Mouse (Mus musculus): ENCODE measurements at regions not wholly inside any gene's neighbourhood (a gene's known extent, or its start where the extent isn't known, plus 50 kb on each side); places are given as distances from the start of the nearest gene placed in this dataset.

DNA sequence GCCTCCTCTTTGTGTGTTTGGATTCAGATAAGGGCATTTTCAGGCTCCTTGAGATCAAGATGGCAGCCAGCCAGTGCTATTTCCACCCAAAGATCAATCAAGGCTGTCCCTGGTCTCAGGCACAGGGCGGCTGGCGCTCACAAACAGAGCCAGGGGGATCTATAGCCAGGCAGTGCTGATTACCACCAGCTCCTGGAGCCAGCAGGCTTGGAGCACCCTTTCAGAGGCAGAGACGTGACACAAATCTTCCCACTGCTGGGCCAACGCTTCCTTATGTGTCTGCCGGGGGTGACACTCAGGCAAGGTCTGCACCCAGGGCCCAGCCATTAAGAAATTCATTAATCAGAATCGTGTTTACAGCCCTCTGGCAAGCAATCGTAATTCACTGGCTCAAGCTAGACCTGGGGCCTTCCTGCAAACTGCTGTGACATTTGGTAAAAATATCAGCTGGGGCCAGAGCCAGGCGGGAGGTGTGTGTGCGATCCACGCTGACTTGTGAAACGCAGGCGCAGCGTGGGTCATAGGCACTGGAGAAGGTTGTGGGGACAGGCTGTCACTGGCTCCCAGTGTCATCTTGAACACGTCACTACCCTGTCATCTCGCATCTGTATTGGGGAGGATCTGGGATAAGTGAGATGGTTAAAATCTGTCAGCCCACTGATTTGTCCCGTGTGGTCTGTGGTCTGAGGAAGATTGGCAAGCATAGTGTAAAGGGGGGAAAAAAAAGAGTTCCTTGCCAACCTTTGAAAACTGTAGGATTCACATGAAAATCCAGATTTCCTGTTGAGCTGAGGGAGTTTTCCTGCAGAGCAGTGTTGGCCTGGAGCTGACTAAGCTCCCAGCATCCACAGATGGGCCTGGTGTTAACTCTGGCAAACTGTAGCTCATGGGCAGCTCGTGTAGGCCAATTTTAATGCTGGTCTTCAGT is 56.5 kb upstream of the Tle3 start:
- Histone ChIP-seq H3K9me3 (replicated peaks) (no peaks in the 10 kb centered on the region), H3K27me3 (ENCODE audit: insufficient read depth, low read length) (peaks cover 13% of the 10 kb centered on the region; the same call in 1 of the 2 replicates), H3K36me3 (replicated peaks) (no peaks in the 10 kb centered on the region), H3K4me1 (ENCODE audit: insufficient read depth, low read depth, low read length) (no peaks in the 10 kb centered on the region), H3K4me3 (ENCODE audit: low read depth, low read length) (no peak overlapping the region)
- ATAC-seq (ENCODE audit: extremely low read depth, insufficient number of reproducible peaks, low FRiP score, poor library complexity, severe bottlenecking), result no peak
- DNase-seq (ENCODE audit: low spot score), result no peak
- no peak for TF ChIP-seq CTCF (IDR thresholded peaks at IDR 0.05; ENCODE audit: low read depth, low read length)
- TF ChIP-seq GATA1 (IDR thresholded peaks at IDR 0.05; ENCODE audit: borderline replicate concordance, low read length), result no peak
- no peak for TF ChIP-seq TAL1 (conservative IDR thresholded peaks at IDR 0.05; ENCODE audit: low read depth, low read length)
- no peak for TF ChIP-seq GATA2 (IDR thresholded peaks at IDR 0.05; ENCODE audit: borderline replicate concordance, low read depth, low read length)
- no peak for TF ChIP-seq POLR2AphosphoS5 (IDR thresholded peaks at IDR 0.05; ENCODE audit: insufficient replicate concordance, low read depth, low read length)

- DNase-seq (ENCODE audit: low spot score) (no peak), ATAC-seq (ENCODE audit: extremely low read depth, insufficient number of reproducible peaks, low FRiP score, poor library complexity, severe bottlenecking) (no peak)
- Histone ChIP-seq H3K27me3 (ENCODE audit: insufficient read depth, low read length) (peaks cover 12% of the 10 kb centered on the region), H3K4me3 (ENCODE audit: low read depth, low read length) (no peak overlapping the region), H3K36me3 (replicated peaks) (no peaks in the 10 kb centered on the region), H3K4me1 (ENCODE audit: insufficient read depth, low read depth, low read length) (no peaks in the 10 kb centered on the region), H3K9me3 (replicated peaks) (no peaks in the 10 kb centered on the region)
- TF ChIP-seq POLR2AphosphoS5 (IDR thresholded peaks at IDR 0.05; ENCODE audit: insufficient replicate concordance, low read depth, low read length) (no peak), GATA2 (IDR thresholded peaks at IDR 0.05; ENCODE audit: borderline replicate concordance, low read depth, low read length) (no peak), TAL1 (conservative IDR thresholded peaks at IDR 0.05; ENCODE audit: low read depth, low read length) (no peak), GATA1 (IDR thresholded peaks at IDR 0.05; ENCODE audit: borderline replicate concordance, low read length) (no peak), CTCF (IDR thresholded peaks at IDR 0.05; ENCODE audit: low read depth, low read length) (no peak)
Observed at GRCm38 (mm10) chr9:61316442-61316841, 55.7 kb upstream of the Tle3 start.

GRCm38 (mm10) chr9:61319721-61320120 is 52.4 kb upstream of the Tle3 start:
- no peak overlapping the region for H3K4me3 ChIP-seq (ENCODE audit: low read depth, low read length)
- no peak for DNase-seq (ENCODE audit: low spot score)
- H3K4me1 ChIP-seq (ENCODE audit: insufficient read depth, low read depth, low read length), result no peaks in the 10 kb centered on the region
- no peaks in the 10 kb centered on the region for H3K36me3 ChIP-seq (replicated peaks)
- no peak for ATAC-seq (ENCODE audit: extremely low read depth, insufficient number of reproducible peaks, low FRiP score, poor library complexity, severe bottlenecking)
- TF ChIP-seq CTCF (IDR thresholded peaks at IDR 0.05; ENCODE audit: low read depth, low read length) (no peak), TAL1 (conservative IDR thresholded peaks at IDR 0.05; ENCODE audit: low read depth, low read length) (no peak), GATA2 (IDR thresholded peaks at IDR 0.05; ENCODE audit: borderline replicate concordance, low read depth, low read length) (no peak)
- H3K27me3 ChIP-seq (ENCODE audit: insufficient read depth, low read length), result peaks cover 10% of the 10 kb centered on the region
- H3K9me3 ChIP-seq (replicated peaks), result no peaks in the 10 kb centered on the region

GRCm38 (mm10) chr9:61321314-61321713 is 50.9 kb upstream of the Tle3 start:
- DNase-seq (ENCODE audit: low spot score) (no peak), ATAC-seq (ENCODE audit: extremely low read depth, insufficient number of reproducible peaks, low FRiP score, poor library complexity, severe bottlenecking) (no peak)
- Histone ChIP-seq H3K4me1 (ENCODE audit: insufficient read depth, low read depth, low read length) (no peaks in the 10 kb centered on the region), H3K9me3 (replicated peaks) (no peaks in the 10 kb centered on the region), H3K4me3 (ENCODE audit: low read depth, low read length) (no peak overlapping the region), H3K27me3 (ENCODE audit: insufficient read depth, low read length) (peaks cover 15% of the 10 kb centered on the region), H3K36me3 (replicated peaks) (no peaks in the 10 kb centered on the region)
- TF ChIP-seq CTCF (IDR thresholded peaks at IDR 0.05; ENCODE audit: low read depth, low read length), result no peak
- no peak for TF ChIP-seq POLR2AphosphoS5 (IDR thresholded peaks at IDR 0.05; ENCODE audit: insufficient replicate concordance, low read depth, low read length)
- TF ChIP-seq GATA2 (IDR thresholded peaks at IDR 0.05; ENCODE audit: borderline replicate concordance, low read depth, low read length), result no peak
- no peak for TF ChIP-seq GATA1 (IDR thresholded peaks at IDR 0.05; ENCODE audit: borderline replicate concordance, low read length)
- no peak for TF ChIP-seq TAL1 (conservative IDR thresholded peaks at IDR 0.05; ENCODE audit: low read depth, low read length)

DNA sequence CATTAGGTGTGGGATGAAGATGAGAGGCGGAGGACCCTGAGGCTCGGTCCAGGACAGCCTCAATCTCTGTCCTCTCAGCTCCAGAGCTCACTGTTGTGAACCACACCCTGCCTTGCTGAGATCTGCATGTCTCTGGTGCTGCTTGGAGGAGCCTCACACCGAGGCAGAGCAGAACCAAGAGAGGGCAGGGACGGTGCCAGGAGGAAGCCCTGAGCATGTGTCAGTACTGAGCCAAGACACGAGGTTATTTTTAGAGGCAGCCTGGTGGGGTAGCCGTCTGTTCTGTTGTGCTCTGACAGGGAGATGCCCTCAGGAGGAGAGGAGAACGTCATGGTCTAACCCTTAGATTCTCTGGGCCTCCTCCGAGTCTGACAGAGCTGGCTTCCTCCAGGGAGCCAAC is 50.3 kb upstream of the Tle3 start:
- peaks cover 19% of the 10 kb centered on the region for H3K27me3 ChIP-seq (ENCODE audit: insufficient read depth, low read length)
- H3K4me3 ChIP-seq (ENCODE audit: low read depth, low read length), result no peak overlapping the region
- no peaks in the 10 kb centered on the region for H3K9me3 ChIP-seq (replicated peaks)
- ATAC-seq (ENCODE audit: extremely low read depth, insufficient number of reproducible peaks, low FRiP score, poor library complexity, severe bottlenecking) (no peak), DNase-seq (ENCODE audit: low spot score) (no peak)
- no peak for TF ChIP-seq POLR2AphosphoS5 (IDR thresholded peaks at IDR 0.05; ENCODE audit: insufficient replicate concordance, low read depth, low read length)
- TF ChIP-seq GATA2 (IDR thresholded peaks at IDR 0.05; ENCODE audit: borderline replicate concordance, low read depth, low read length), result no peak
- TF ChIP-seq TAL1 (conservative IDR thresholded peaks at IDR 0.05; ENCODE audit: low read depth, low read length), result no peak
- TF ChIP-seq GATA1 (IDR thresholded peaks at IDR 0.05; ENCODE audit: borderline replicate concordance, low read length), result no peak
- no peak for TF ChIP-seq CTCF (IDR thresholded peaks at IDR 0.05; ENCODE audit: low read depth, low read length)
- H3K36me3 ChIP-seq (replicated peaks), result no peaks in the 10 kb centered on the region
- H3K4me1 ChIP-seq (ENCODE audit: insufficient read depth, low read depth, low read length), result no peaks in the 10 kb centered on the region

DNA sequence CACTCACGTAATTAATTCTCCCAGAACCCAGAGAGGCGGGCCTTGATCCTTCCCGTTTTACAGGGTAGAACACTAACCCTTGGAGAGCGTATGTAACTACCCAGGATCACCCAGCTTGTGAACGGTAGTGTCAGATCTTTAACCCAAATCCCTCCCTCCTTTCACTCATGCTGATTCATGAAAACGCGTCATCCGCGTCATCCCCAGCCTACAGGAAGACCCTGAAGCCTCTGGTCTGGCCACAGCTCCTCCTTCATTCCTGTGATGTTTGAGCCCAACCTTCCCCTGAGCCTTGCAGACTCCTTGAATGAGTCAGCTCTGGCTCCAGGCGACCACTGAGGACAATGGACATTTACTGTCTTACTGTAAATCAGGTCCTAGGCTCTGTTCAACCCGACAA is 49.8 kb upstream of the Tle3 start:
- Histone ChIP-seq H3K36me3 (replicated peaks) (no peaks in the 10 kb centered on the region), H3K9me3 (replicated peaks) (no peaks in the 10 kb centered on the region), H3K4me1 (ENCODE audit: insufficient read depth, low read depth, low read length) (no peaks in the 10 kb centered on the region), H3K27me3 (ENCODE audit: insufficient read depth, low read length) (peaks cover 21% of the 10 kb centered on the region), H3K4me3 (ENCODE audit: low read depth, low read length) (no peak overlapping the region)
- TF ChIP-seq POLR2AphosphoS5 (IDR thresholded peaks at IDR 0.05; ENCODE audit: insufficient replicate concordance, low read depth, low read length), result no peak
- no peak for TF ChIP-seq TAL1 (conservative IDR thresholded peaks at IDR 0.05; ENCODE audit: low read depth, low read length)
- no peak for TF ChIP-seq CTCF (IDR thresholded peaks at IDR 0.05; ENCODE audit: low read depth, low read length)
- TF ChIP-seq GATA1 (IDR thresholded peaks at IDR 0.05; ENCODE audit: borderline replicate concordance, low read length), result no peak
- no peak for TF ChIP-seq GATA2 (IDR thresholded peaks at IDR 0.05; ENCODE audit: borderline replicate concordance, low read depth, low read length)
- no peak for ATAC-seq (ENCODE audit: extremely low read depth, insufficient number of reproducible peaks, low FRiP score, poor library complexity, severe bottlenecking)
- DNase-seq (ENCODE audit: low spot score), result no peak
